Mouse (Mus musculus) ES-Bruce4 (cell line): ENCODE measurements at regions not wholly inside any gene's neighbourhood (a gene's known extent, or its start where the extent isn't known, plus 50 kb on each side); places are given as distances from the start of the nearest gene placed in this dataset.

ENCODE experiments used
- H3K27ac ChIP-seq: 2 replicates; pipeline ENCODE4 v1.5.1; 2012; ENCODE audit warnings: low read length, inconsistent platforms; ENCODE audit not compliant: insufficient read depth
- H3K27me3 ChIP-seq: 2 replicates; pipeline ENCODE4 v1.6.1; 2012; ENCODE audit warnings: mild to moderate bottlenecking, low read length, inconsistent platforms; ENCODE audit not compliant: control insufficient read depth, poor library complexity, insufficient read depth, severe bottlenecking
- H3K36me3 ChIP-seq: 2 replicates; pipeline ENCODE4 v1.6.1; 2012; ENCODE audit warnings: inconsistent platforms, mild to moderate bottlenecking, low read length, moderate library complexity; ENCODE audit not compliant: control insufficient read depth, poor library complexity, insufficient read depth, severe bottlenecking
- H3K4me1 ChIP-seq: one replicate; pipeline ENCODE4 v1.8.1; 2011; ENCODE audit warnings: low read length; ENCODE audit not compliant: control insufficient read depth, insufficient read depth
- H3K4me3 ChIP-seq: 2 replicates; pipeline ENCODE4 v1.5.1; 2011; ENCODE audit warnings: low read depth, mild to moderate bottlenecking, low read length
- H3K9ac ChIP-seq: 2 replicates; pipeline ENCODE4 v1.6.1; 2012; ENCODE audit warnings: low read depth, mild to moderate bottlenecking, inconsistent platforms; ENCODE audit not compliant: poor library complexity, severe bottlenecking
- H3K9me3 ChIP-seq: replicated peaks from 2 replicates; pipeline ENCODE4 v1.6.1; 2012; ENCODE audit warnings: mild to moderate bottlenecking, low read length, inconsistent platforms; ENCODE audit not compliant: control insufficient read depth, poor library complexity, insufficient read depth, severe bottlenecking
- CTCF ChIP-seq: IDR thresholded peaks from one replicate; pipeline ENCODE4 v1.8.1; 2011; ENCODE audit warnings: low read depth, low read length
- EP300 ChIP-seq: IDR thresholded peaks from 2 replicates; pipeline ENCODE4 v1.6.1; 2011; ENCODE audit warnings: low read depth, low read length; ENCODE audit not compliant: insufficient read depth
- POLR2A ChIP-seq: IDR thresholded peaks from one replicate; pipeline ENCODE4 v1.8.1; 2011; ENCODE audit warnings: low read length; ENCODE audit not compliant: insufficient read depth

- Histone ChIP-seq H3K36me3 (no peaks in the 10 kb centered on the region), H3K27me3 (no peaks in the 10 kb centered on the region), H3K9me3 (no peaks in the 10 kb centered on the region), H3K4me3 (no peak overlapping the region), H3K27ac (no peak overlapping the region), H3K9ac (no peak overlapping the region), H3K4me1 (no peaks in the 10 kb centered on the region)
- TF ChIP-seq CTCF (peak; percentile 89), EP300 (no peak)
Measured at GRCm38 (mm10) chr2:92840009-92840408, 74.9 kb upstream of the Syt13 start.

GRCm38 (mm10) chr2:92841626-92842025, 73.3 kb upstream of the Syt13 start:
- no peak overlapping the region for H3K27ac ChIP-seq
- no peaks in the 10 kb centered on the region for H3K27me3 ChIP-seq
- TF ChIP-seq EP300 (no peak), CTCF (no peak), POLR2A (no peak)
- no peak overlapping the region for H3K4me3 ChIP-seq
- H3K9me3 ChIP-seq = no peaks in the 10 kb centered on the region
- no peaks in the 10 kb centered on the region for H3K4me1 ChIP-seq
- H3K36me3 ChIP-seq = no peaks in the 10 kb centered on the region
- H3K9ac ChIP-seq = no peak overlapping the region

GRCm38 (mm10) chr2:92845061-92845769, 69.7 kb upstream of the Syt13 start:
- no peak overlapping the region for H3K27ac ChIP-seq
- H3K36me3 ChIP-seq = no peaks in the 10 kb centered on the region
- H3K4me1 ChIP-seq = no peaks in the 10 kb centered on the region
- no peak overlapping the region for H3K4me3 ChIP-seq
- H3K27me3 ChIP-seq = no peaks in the 10 kb centered on the region
- no peak for TF ChIP-seq CTCF
- no peak for TF ChIP-seq EP300
- TF ChIP-seq POLR2A = no peak
- no peak overlapping the region for H3K9ac ChIP-seq
- H3K9me3 ChIP-seq = no peaks in the 10 kb centered on the region

GRCm38 (mm10) chr2:92848962-92849361, 65.9 kb upstream of the Syt13 start:
- TF ChIP-seq CTCF (no peak), POLR2A (no peak), EP300 (no peak)
- no peak overlapping the region for H3K9ac ChIP-seq
- no peak overlapping the region for H3K27ac ChIP-seq
- no peak overlapping the region for H3K4me3 ChIP-seq
- no peaks in the 10 kb centered on the region for H3K27me3 ChIP-seq
- H3K4me1 ChIP-seq = no peaks in the 10 kb centered on the region
- H3K36me3 ChIP-seq = no peaks in the 10 kb centered on the region
- no peaks in the 10 kb centered on the region for H3K9me3 ChIP-seq

- Histone ChIP-seq H3K36me3 (no peaks in the 10 kb centered on the region), H3K27me3 (no peaks in the 10 kb centered on the region), H3K9ac (no peak overlapping the region), H3K27ac (no peak overlapping the region), H3K4me3 (no peak overlapping the region), H3K4me1 (no peaks in the 10 kb centered on the region), H3K9me3 (no peaks in the 10 kb centered on the region)
- no peak for TF ChIP-seq POLR2A
- TF ChIP-seq CTCF = no peak
- no peak for TF ChIP-seq EP300
Measured at GRCm38 (mm10) chr2:92851336-92851735, 63.6 kb upstream of the Syt13 start.

GRCm38 (mm10) chr2:92853175-92853574, 61.7 kb upstream of the Syt13 start:
- Histone ChIP-seq H3K27me3 (no peaks in the 10 kb centered on the region), H3K27ac (no peak overlapping the region), H3K36me3 (no peaks in the 10 kb centered on the region), H3K4me1 (no peaks in the 10 kb centered on the region), H3K9me3 (no peaks in the 10 kb centered on the region), H3K4me3 (no peak overlapping the region), H3K9ac (no peak overlapping the region)
- TF ChIP-seq CTCF (no peak), EP300 (no peak), POLR2A (no peak)
